Mouse (Mus musculus): ENCODE data around the gene Rnf216. TPM values are rescaled to one million over a fixed set of nuclear protein-coding genes. Genes with fewer than 3 reads are reported as not detected.

Gene Rnf216
- polyA plus RNA-seq, 1 experiment from 2014 or later: 37.6 TPM

- peaks cover 12% of the 10 kb centered on the region; the same call in 1 of the 2 replicates for H3K36me3 ChIP-seq
- H3K4me3 ChIP-seq: no peak overlapping the region
- peak; percentile 46; the same call in 1 of the 2 replicates for ATAC-seq (ENCODE audit: borderline replicate concordance, extremely low read depth, low FRiP score, low TSS enrichment)
- H3K27me3 ChIP-seq: no peaks in the 10 kb centered on the region
- no peak overlapping the region for H3K9ac ChIP-seq
- peaks cover 26% of the 10 kb centered on the region for H3K4me1 ChIP-seq
- 29% methylated on average over 4 of the region's 4 CpGs for WGBS
- H3K9me3 ChIP-seq: no peaks in the 10 kb centered on the region
- H3K4me2 ChIP-seq: no peak overlapping the region
- H3K27ac ChIP-seq: peak overlapping the region; percentile 63
Observed at GRCm38 (mm10) chr5:143049746-143050145, 63.0 kb downstream of the Rnf216 start.

DNA sequence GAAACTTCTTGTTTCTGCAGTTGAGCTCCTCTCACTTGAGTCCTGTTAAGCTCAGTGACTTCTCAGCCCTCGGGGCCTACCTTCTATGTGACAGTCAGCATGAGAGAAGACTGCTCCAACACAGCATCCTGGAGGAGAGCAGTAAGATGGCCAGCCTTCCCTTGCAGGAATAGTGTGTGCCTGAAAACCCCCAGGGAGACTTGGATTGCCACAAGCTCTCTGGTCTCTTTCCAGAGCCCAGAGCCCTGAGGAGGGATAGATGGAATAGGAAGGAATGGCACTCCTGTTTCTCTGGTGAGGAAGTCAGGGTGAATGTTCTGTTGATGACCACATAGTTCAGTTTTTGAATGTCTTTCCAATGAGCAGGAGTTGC, 63.8 kb downstream of the Rnf216 start:
- Histone ChIP-seq H3K4me3 (no peak overlapping the region), H3K9me3 (no peaks in the 10 kb centered on the region), H3K27me3 (no peaks in the 10 kb centered on the region), H3K27ac (peak overlapping the region; percentile 60), H3K36me3 (peaks cover 15% of the 10 kb centered on the region; the same call in 1 of the 2 replicates), H3K9ac (no peak overlapping the region), H3K4me1 (peaks cover 25% of the 10 kb centered on the region), H3K4me2 (no peak overlapping the region)
- WGBS: 73% methylated on average over 1 of the region's 1 CpGs
- ATAC-seq (ENCODE audit: borderline replicate concordance, extremely low read depth, low FRiP score, low TSS enrichment): no peak

GRCm38 (mm10) chr5:143048232-143049012, 64.4 kb downstream of the Rnf216 start:
- no peaks in the 10 kb centered on the region for H3K9me3 ChIP-seq
- no peak overlapping the region for H3K4me3 ChIP-seq
- peaks cover 22% of the 10 kb centered on the region for H3K4me1 ChIP-seq
- no peak for ATAC-seq (ENCODE audit: borderline replicate concordance, extremely low read depth, low FRiP score, low TSS enrichment)
- H3K9ac ChIP-seq: no peak overlapping the region
- peaks cover 15% of the 10 kb centered on the region; the same call in 1 of the 2 replicates for H3K36me3 ChIP-seq
- H3K27ac ChIP-seq: peak overlapping the region; percentile 60
- no peaks in the 10 kb centered on the region for H3K27me3 ChIP-seq
- no peak overlapping the region for H3K4me2 ChIP-seq

DNA sequence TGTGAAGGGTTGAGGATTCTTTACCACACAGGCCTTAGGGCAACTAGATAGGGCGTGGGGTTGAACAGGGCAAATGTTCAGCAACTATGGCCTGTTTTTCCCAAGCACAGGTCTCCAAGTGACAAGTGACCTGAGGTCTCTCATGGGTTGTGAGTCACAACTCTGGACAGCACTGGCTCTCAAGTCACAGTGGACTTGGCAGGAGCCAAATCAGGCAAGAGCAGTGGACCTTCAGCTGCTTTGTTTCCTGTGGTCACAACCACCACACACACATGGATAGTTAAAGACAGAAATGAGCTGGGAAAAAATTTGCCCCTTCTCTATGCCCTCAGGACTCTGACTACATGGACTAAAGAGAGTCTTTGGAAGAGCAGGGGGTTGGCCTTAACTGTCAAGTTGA, 65.2 kb downstream of the Rnf216 start:
- WGBS: 91% methylated on average over 1 of the region's 1 CpGs
- Histone ChIP-seq H3K27me3 (no peaks in the 10 kb centered on the region), H3K27ac (peak overlapping the region; percentile 60), H3K36me3 (peaks cover 12% of the 10 kb centered on the region; the same call in 1 of the 2 replicates), H3K4me2 (no peak overlapping the region), H3K9ac (no peak overlapping the region), H3K4me3 (no peak overlapping the region), H3K4me1 (peaks cover 22% of the 10 kb centered on the region), H3K9me3 (no peaks in the 10 kb centered on the region)
- ATAC-seq (ENCODE audit: borderline replicate concordance, extremely low read depth, low FRiP score, low TSS enrichment): no peak

- 64% methylated on average over 2 of the region's 2 CpGs for WGBS
- Histone ChIP-seq H3K27ac (no peak overlapping the region), H3K9ac (no peak overlapping the region), H3K36me3 (peaks cover 15% of the 10 kb centered on the region; the same call in 1 of the 2 replicates), H3K4me1 (peaks cover 6% of the 10 kb centered on the region), H3K4me2 (no peak overlapping the region), H3K9me3 (no peaks in the 10 kb centered on the region), H3K27me3 (no peaks in the 10 kb centered on the region), H3K4me3 (no peak overlapping the region)
- no peak for ATAC-seq (ENCODE audit: borderline replicate concordance, extremely low read depth, low FRiP score, low TSS enrichment)
Observed at GRCm38 (mm10) chr5:143043902-143044301, 68.9 kb downstream of the Rnf216 start.

GRCm38 (mm10) chr5:143043285-143043684, 69.5 kb downstream of the Rnf216 start:
- H3K4me3 ChIP-seq: no peak overlapping the region
- no peak for ATAC-seq (ENCODE audit: borderline replicate concordance, extremely low read depth, low FRiP score, low TSS enrichment)
- H3K9ac ChIP-seq: no peak overlapping the region
- H3K36me3 ChIP-seq: peaks cover 15% of the 10 kb centered on the region; the same call in 1 of the 2 replicates
- H3K9me3 ChIP-seq: no peaks in the 10 kb centered on the region
- no peaks in the 10 kb centered on the region for H3K27me3 ChIP-seq
- peaks cover 2% of the 10 kb centered on the region; the same call in 1 of the 2 replicates for H3K4me1 ChIP-seq
- WGBS: 79% methylated on average over 2 of the region's 2 CpGs
- H3K4me2 ChIP-seq: no peak overlapping the region
- H3K27ac ChIP-seq: no peak overlapping the region

DNA sequence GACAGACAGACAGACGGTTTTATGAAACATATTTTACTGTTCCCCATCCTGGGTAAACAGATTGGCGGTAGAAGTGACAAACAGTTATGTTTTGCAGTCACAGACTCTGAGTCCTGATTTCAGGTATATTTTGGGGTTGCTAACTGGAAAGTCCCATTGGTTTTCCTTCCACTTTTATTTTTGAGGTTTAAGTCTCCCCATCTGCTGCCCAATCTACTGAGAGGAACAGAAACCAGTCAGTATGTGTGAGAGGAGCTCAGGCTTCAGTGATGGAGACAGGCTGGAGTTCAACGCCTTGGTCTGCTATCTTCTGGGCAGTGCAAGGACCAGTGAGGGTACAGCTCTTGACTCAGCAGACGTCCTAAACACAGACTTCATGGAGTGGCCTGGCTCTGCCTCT, 74.0 kb downstream of the Rnf216 start:
- Histone ChIP-seq H3K9me3 (no peaks in the 10 kb centered on the region), H3K4me3 (no peak overlapping the region), H3K4me1 (no peaks in the 10 kb centered on the region), H3K4me2 (no peak overlapping the region), H3K27ac (no peak overlapping the region), H3K27me3 (no peaks in the 10 kb centered on the region), H3K9ac (no peak overlapping the region), H3K36me3 (0 out of 2 replicates have a peak, but pooled peaks cover 3% of the 10 kb centered on the region)
- no peak for ATAC-seq (ENCODE audit: borderline replicate concordance, extremely low read depth, low FRiP score, low TSS enrichment)
- WGBS: 62% methylated on average over 4 of the region's 4 CpGs

DNA sequence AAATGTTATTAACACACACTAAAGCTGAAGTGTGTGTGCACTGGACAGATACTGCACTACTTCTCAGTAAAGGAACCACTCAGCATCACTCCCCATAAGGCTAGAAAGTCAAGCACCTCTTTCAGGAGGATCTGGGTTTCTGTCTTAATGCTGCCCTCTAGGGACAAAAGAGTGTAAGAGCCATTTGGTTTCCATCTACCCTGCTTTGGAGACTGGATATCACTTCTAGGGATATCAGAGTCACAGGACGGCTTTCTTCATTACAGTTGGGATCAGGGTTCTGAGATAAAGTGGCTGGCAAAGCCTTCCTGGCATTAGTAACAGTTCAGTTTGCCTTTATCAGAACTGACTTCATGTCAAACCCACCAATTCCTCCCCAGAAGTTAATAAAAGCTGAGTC, 75.6 kb downstream of the Rnf216 start:
- Histone ChIP-seq H3K27ac (no peak overlapping the region), H3K27me3 (no peaks in the 10 kb centered on the region), H3K9me3 (no peaks in the 10 kb centered on the region), H3K4me2 (no peak overlapping the region), H3K36me3 (0 out of 2 replicates have a peak, but pooled peaks cover 3% of the 10 kb centered on the region), H3K4me1 (peaks cover 9% of the 10 kb centered on the region), H3K9ac (no peak overlapping the region), H3K4me3 (no peak overlapping the region)
- no peak for ATAC-seq (ENCODE audit: borderline replicate concordance, extremely low read depth, low FRiP score, low TSS enrichment)
- WGBS: 7% methylated on average over 1 of the region's 1 CpGs

GRCm38 (mm10) chr5:143036052-143036451, 76.7 kb downstream of the Rnf216 start:
- H3K36me3 ChIP-seq: 0 out of 2 replicates have a peak, but pooled peaks cover 3% of the 10 kb centered on the region
- H3K27me3 ChIP-seq: no peaks in the 10 kb centered on the region
- no peak for ATAC-seq (ENCODE audit: borderline replicate concordance, extremely low read depth, low FRiP score, low TSS enrichment)
- no peak overlapping the region for H3K9ac ChIP-seq
- 93% methylated on average over 1 of the region's 1 CpGs for WGBS
- H3K27ac ChIP-seq: no peak overlapping the region
- H3K4me2 ChIP-seq: no peak overlapping the region
- no peak overlapping the region for H3K4me3 ChIP-seq
- no peaks in the 10 kb centered on the region for H3K9me3 ChIP-seq
- H3K4me1 ChIP-seq: peaks cover 20% of the 10 kb centered on the region

DNA sequence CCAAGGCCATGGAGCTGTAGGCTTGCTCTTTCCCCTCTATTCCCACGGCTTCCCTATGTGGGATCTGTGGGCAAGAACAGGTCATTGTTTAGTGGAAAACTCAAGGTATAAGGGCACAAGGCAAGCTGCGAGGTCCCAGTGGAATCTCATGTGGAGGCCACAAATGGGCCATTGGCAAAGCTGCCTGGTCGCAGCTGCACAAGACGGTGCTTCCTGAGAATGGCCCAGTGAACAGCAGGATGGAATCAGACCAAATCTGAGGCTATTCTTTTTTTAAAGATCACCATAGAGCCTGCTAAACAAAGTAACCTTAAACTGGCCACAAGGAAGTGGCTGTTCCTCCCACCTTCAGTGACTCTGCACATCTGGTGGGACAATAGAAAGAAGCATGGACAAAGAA, 77.5 kb downstream of the Rnf216 start:
- Histone ChIP-seq H3K4me2 (no peak overlapping the region), H3K4me1 (peaks cover 20% of the 10 kb centered on the region), H3K27ac (no peak overlapping the region), H3K36me3 (no peaks in the 10 kb centered on the region), H3K9me3 (no peaks in the 10 kb centered on the region), H3K4me3 (no peak overlapping the region), H3K27me3 (no peaks in the 10 kb centered on the region), H3K9ac (no peak overlapping the region)
- WGBS: 85% methylated on average over 4 of the region's 4 CpGs
- ATAC-seq (ENCODE audit: borderline replicate concordance, extremely low read depth, low FRiP score, low TSS enrichment): no peak

GRCm38 (mm10) chr5:143034108-143034507, 78.7 kb downstream of the Rnf216 start:
- no peak overlapping the region for H3K9ac ChIP-seq
- no peaks in the 10 kb centered on the region for H3K36me3 ChIP-seq
- H3K27ac ChIP-seq: no peak overlapping the region
- no peaks in the 10 kb centered on the region for H3K27me3 ChIP-seq
- no peaks in the 10 kb centered on the region for H3K9me3 ChIP-seq
- H3K4me2 ChIP-seq: no peak overlapping the region
- H3K4me1 ChIP-seq: peaks cover 20% of the 10 kb centered on the region
- ATAC-seq (ENCODE audit: borderline replicate concordance, extremely low read depth, low FRiP score, low TSS enrichment): no peak
- H3K4me3 ChIP-seq: no peak overlapping the region
- whole genome bisulfite sequencing: 79% methylated on average over 3 of the region's 3 CpGs

- no peak for ATAC-seq (ENCODE audit: borderline replicate concordance, extremely low read depth, low FRiP score, low TSS enrichment)
- no peaks in the 10 kb centered on the region for H3K9me3 ChIP-seq
- no peaks in the 10 kb centered on the region for H3K36me3 ChIP-seq
- 82% methylated on average over 3 of the region's 3 CpGs for WGBS
- H3K27ac ChIP-seq: no peak overlapping the region
- no peak overlapping the region for H3K4me2 ChIP-seq
- peaks cover 20% of the 10 kb centered on the region for H3K4me1 ChIP-seq
- no peaks in the 10 kb centered on the region for H3K27me3 ChIP-seq
- no peak overlapping the region for H3K9ac ChIP-seq
- H3K4me3 ChIP-seq: no peak overlapping the region
Observed at GRCm38 (mm10) chr5:143033277-143033676, 79.5 kb downstream of the Rnf216 start.

Measured in lung, embryonic 15.5 days (tissue).